Mouse (Mus musculus): Measurements from ENCODE around the gene Zfp639. TPM values are rescaled to one million over a fixed set of nuclear protein-coding genes. Genes with fewer than 3 reads are reported as not detected.

Zfp639 gene
- polyA plus RNA-seq, 1 experiment from 2014 or later: 46.5 TPM

- H3K4me1 ChIP-seq: peaks cover 11% of the 10 kb centered on the region
- no peaks in the 10 kb centered on the region for H3K9me3 ChIP-seq
- H3K27me3 ChIP-seq (ENCODE audit: poor library complexity, severe bottlenecking): no peaks in the 10 kb centered on the region
- no peak for DNase-seq (ENCODE audit: extremely low spot score, low spot score)
- H3K4me3 ChIP-seq: no peak overlapping the region
- H3K27ac ChIP-seq: no peak overlapping the region
- H3K36me3 ChIP-seq (replicated peaks): no peaks in the 10 kb centered on the region
Observed at GRCm38 (mm10) chr3:32490928-32491315, 19.1 kb upstream of the Zfp639 start.

GRCm38 (mm10) chr3:32492097-32493090, 17.7 kb upstream of the Zfp639 start, which contains the start of gene Kcnmb3:
Kcnmb3 (minus strand) TSS chr3:32492231.
- no peaks in the 10 kb centered on the region for H3K9me3 ChIP-seq
- no peaks in the 10 kb centered on the region for H3K27me3 ChIP-seq (ENCODE audit: poor library complexity, severe bottlenecking)
- peaks cover 20% of the 10 kb centered on the region for H3K4me1 ChIP-seq
- no peak within 1 kb of the TSS for H3K4me3 ChIP-seq
- H3K36me3 ChIP-seq (replicated peaks): no peaks in the 10 kb centered on the region
- WGBS: 80% methylated on average over 11 of the region's 11 CpGs
- DNase-seq (ENCODE audit: extremely low spot score, low spot score): no peak
- H3K27ac ChIP-seq: no peak within 1 kb of the TSS

DNA sequence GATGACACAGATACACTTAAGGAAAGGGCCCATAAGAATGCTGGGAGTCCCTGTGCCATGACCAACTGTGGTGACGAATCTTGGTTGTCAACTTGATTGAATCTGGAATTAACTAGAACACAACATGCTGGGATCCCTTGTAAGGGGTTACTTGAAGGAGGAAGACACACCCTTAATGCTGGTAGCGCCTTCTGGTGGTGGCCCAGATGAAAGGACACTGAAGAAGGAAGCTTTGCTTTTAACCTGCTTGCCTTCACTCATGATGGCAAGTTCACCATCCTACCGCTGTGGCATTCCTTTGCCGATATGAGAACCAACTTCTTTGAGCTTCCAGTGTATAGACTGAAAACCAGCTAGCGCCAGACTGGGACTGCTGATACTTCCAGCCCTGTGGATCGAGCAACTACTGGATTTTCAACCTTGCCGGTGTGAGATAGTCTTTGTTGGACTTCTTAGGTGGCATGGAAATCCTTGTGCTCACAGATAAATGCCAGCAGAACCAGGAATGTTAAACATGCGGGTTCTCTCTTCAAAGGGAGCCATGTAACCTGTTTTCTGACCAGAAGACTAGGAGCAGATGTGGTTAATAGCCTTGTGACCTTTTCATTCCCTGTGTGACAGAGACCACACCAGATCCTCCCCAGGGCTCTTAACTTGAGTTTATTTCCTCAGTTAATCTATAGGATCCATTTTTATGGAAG, 15.5 kb upstream of the Zfp639 start:
- H3K9me3 ChIP-seq: no peaks in the 10 kb centered on the region
- DNase-seq (ENCODE audit: extremely low spot score, low spot score): no peak
- no peaks in the 10 kb centered on the region for H3K36me3 ChIP-seq (replicated peaks)
- peaks cover 20% of the 10 kb centered on the region for H3K4me1 ChIP-seq
- no peak overlapping the region for H3K4me3 ChIP-seq
- WGBS: 79% methylated on average over 8 of the region's 8 CpGs
- H3K27ac ChIP-seq: no peak overlapping the region
- H3K27me3 ChIP-seq (ENCODE audit: poor library complexity, severe bottlenecking): no peaks in the 10 kb centered on the region

DNA sequence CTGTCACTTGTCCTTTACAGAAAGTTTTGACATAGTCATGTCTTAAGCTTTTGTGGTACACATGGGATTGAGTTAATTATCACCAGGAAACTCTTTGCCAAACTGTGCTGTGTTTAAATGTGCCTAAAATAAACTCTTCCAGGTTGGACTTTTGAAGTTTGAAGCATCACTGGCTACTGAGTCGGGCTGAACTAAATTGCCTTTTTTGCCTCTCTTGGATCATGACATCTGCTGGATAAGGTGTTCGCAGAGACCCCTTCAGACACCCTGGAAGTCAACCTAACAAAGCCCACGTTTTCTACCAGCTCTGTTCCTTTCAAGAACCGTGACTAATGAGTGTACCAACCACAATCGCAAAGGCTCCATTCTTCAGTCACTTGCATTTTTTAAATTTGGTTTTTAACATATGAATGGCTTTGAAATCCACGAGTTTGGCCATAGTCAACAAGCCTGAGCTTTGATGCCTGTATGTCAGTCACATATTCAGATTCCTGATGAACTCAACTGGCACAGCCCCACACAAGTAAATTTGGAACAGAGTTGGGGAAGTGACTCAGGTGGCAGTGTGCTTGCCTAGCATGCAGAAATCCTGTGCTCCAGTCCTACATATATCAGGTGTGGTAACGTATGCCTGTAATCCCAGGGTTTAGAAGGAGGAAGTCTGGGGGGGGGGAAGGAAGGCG, 14.8 kb upstream of the Zfp639 start:
- Histone ChIP-seq H3K9me3 (no peaks in the 10 kb centered on the region), H3K27ac (no peak overlapping the region), H3K4me3 (no peak overlapping the region), H3K4me1 (peaks cover 20% of the 10 kb centered on the region), H3K36me3 (replicated peaks) (no peaks in the 10 kb centered on the region), H3K27me3 (ENCODE audit: poor library complexity, severe bottlenecking) (no peaks in the 10 kb centered on the region)
- WGBS: 60% methylated on average over 8 of the region's 8 CpGs
- DNase-seq (ENCODE audit: extremely low spot score, low spot score): no peak

DNA sequence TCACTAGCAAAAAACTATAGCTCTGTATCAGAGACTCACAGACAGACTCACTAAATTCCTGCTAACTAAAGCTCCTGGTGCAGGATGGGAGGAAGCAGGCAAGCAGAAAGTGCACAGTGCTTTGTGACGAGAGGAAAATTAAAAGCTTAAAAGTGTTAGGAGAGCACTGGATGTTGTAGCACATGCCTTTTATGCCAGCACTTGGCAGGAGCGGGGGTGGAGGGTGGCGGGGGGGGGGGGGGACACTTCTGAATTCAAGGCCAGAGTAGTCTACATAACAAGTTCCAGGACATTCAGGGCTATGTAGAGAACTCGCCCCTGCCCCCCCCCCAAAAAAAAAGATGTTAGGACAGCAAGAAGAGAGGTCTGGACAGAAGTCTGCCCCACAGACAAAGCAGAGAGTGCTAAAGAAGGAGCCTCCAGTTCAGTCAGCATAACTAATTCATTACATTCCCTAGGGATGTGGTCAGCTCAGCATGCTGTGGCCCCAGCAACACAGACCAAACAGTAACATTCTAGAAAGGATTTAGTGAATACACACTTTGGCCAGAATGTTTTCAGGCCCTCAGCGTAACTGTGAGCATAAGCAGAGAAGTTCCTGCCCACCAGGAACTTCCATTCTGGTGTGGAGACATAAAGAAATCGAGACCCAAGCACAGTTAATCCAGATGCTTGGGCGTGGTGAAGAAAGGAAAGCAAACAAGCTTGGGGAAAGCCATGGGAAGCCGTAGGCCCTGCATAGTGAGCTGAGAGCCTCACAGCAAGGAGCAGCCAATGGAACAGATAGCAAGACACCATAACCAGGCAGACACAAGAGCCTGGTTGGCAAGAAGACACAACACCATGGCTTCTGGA, 14.0 kb upstream of the Zfp639 start:
- Histone ChIP-seq H3K27me3 (ENCODE audit: poor library complexity, severe bottlenecking) (no peaks in the 10 kb centered on the region), H3K36me3 (replicated peaks) (no peaks in the 10 kb centered on the region), H3K4me3 (no peak overlapping the region), H3K4me1 (peaks cover 20% of the 10 kb centered on the region), H3K27ac (peak overlapping the region; percentile 72), H3K9me3 (no peaks in the 10 kb centered on the region)
- 44% methylated on average over 8 of the region's 8 CpGs for WGBS
- DNase-seq (ENCODE audit: extremely low spot score, low spot score): no peak

DNA sequence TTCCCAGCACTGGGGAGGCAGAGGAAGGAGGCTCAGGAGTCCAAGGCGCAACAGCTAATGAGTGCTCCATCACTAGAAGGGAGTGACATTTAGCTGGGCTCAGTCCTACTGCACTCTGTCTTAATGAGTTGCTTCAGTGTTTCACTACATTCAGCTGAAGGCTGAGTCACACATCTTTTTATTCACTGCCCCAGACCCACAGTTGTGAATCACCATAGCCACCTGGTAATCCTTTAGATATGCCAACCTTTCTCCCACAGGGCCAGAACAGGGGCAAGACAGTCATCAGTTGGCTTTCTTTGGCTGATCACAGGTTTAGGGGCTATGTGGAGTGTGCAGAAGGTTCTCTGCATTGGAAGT, 13.4 kb upstream of the Zfp639 start:
- Histone ChIP-seq H3K36me3 (replicated peaks) (no peaks in the 10 kb centered on the region), H3K4me3 (no peak overlapping the region), H3K9me3 (no peaks in the 10 kb centered on the region), H3K4me1 (peaks cover 20% of the 10 kb centered on the region), H3K27me3 (ENCODE audit: poor library complexity, severe bottlenecking) (no peaks in the 10 kb centered on the region), H3K27ac (peak overlapping the region; percentile 72)
- 95% methylated on average over 1 of the region's 1 CpGs for WGBS
- no peak for DNase-seq (ENCODE audit: extremely low spot score, low spot score)

DNA sequence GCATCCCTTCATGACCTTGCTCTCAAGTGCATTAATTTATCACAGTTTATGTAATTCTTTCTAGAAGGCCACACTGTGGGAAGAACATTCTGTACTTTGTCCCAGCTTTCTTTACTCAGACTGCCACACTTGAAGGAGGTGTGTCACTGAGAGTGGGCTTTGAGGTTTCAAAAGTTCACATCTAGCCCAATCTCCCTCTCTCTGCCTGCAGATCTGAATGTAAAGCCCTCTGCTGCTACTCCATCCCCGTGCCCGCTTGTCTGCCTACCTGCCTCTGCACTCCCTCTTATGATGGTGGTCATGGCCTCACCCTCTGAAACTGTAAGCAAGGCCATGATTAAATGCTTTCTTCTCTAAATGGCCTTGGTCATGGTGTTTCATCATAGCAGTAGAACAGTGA, 9.7 kb upstream of the Zfp639 start:
- Histone ChIP-seq H3K9me3 (no peaks in the 10 kb centered on the region), H3K36me3 (replicated peaks) (no peaks in the 10 kb centered on the region), H3K27me3 (ENCODE audit: poor library complexity, severe bottlenecking) (no peaks in the 10 kb centered on the region), H3K4me1 (peaks cover 15% of the 10 kb centered on the region), H3K27ac (no peak overlapping the region), H3K4me3 (no peak overlapping the region)
- 81% methylated on average over 2 of the region's 2 CpGs for WGBS
- DNase-seq (ENCODE audit: extremely low spot score, low spot score): peak; percentile 2

DNA sequence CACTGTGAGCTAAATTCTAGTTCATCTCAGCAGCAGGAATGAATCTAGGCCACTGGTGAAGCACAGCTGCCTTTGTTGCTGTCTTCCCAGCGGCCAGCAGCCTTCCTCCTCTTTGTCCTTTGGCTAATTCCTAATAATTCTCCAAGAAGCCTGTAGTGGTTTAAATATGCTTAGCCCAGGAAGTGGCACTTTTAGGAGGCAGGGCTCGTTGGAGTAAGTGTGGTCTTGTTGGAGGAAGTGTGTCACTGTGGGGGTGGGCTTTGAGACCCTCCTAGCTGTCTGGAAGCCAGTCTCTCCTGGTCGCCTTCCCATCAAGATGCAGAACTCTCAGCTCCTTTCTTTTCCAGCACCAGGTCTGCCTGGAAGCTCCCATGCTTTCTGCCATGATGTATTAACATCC, 4.2 kb upstream of the Zfp639 start:
- 75% methylated on average over 3 of the region's 3 CpGs for WGBS
- no peak overlapping the region for H3K27ac ChIP-seq

GRCm38 (mm10) chr3:32506366-32507225, 3.5 kb upstream of the Zfp639 start:
- DNase-seq (ENCODE audit: extremely low spot score, low spot score): no peak
- Histone ChIP-seq H3K4me3 (no peak overlapping the region), H3K27me3 (ENCODE audit: poor library complexity, severe bottlenecking) (no peaks in the 10 kb centered on the region), H3K4me1 (peaks cover 34% of the 10 kb centered on the region), H3K36me3 (replicated peaks) (no peaks in the 10 kb centered on the region), H3K27ac (no peak overlapping the region), H3K9me3 (no peaks in the 10 kb centered on the region)
- WGBS: 69% methylated on average over 11 of the region's 11 CpGs

More for the DNA sequence above, 4.2 kb upstream of the Zfp639 start:
- H3K9me3 ChIP-seq: no peaks in the 10 kb centered on the region
- peaks cover 28% of the 10 kb centered on the region for H3K4me1 ChIP-seq
- H3K36me3 ChIP-seq (replicated peaks): no peaks in the 10 kb centered on the region
- H3K4me3 ChIP-seq: no peak overlapping the region
- H3K27me3 ChIP-seq (ENCODE audit: poor library complexity, severe bottlenecking): no peaks in the 10 kb centered on the region
- no peak for DNase-seq (ENCODE audit: extremely low spot score, low spot score)

GRCm38 (mm10) chr3:32508666-32509324, 1.3 kb upstream of the Zfp639 start:
- no peaks in the 10 kb centered on the region for H3K27me3 ChIP-seq (ENCODE audit: poor library complexity, severe bottlenecking)
- no peaks in the 10 kb centered on the region for H3K9me3 ChIP-seq
- H3K27ac ChIP-seq: no peak overlapping the region
- peaks cover 42% of the 10 kb centered on the region for H3K4me1 ChIP-seq
- DNase-seq (ENCODE audit: extremely low spot score, low spot score): peak; percentile 64
- peaks cover 6% of the 10 kb centered on the region; the same call in 1 of the 2 replicates for H3K36me3 ChIP-seq (replicated peaks)
- 2% methylated on average over 17 of the region's 17 CpGs for WGBS
- H3K4me3 ChIP-seq: peak overlapping the region; percentile 94
